Mouse (Mus musculus) megakaryocyte, embryonic 14.5 days (primary cell): ENCODE data around the gene Olfr484.

Experiments used
- FLI1 ChIP-seq: IDR thresholded peaks from 2 replicates; pipeline ENCODE4 v1.6.1; 2012; ENCODE audit warnings: low read length, inconsistent platforms, mixed read lengths
- GATA1 ChIP-seq: IDR thresholded peaks from 3 replicates; pipeline ENCODE4 v1.6.1; 2012; ENCODE audit warnings: mixed read lengths, low read length, inconsistent platforms, borderline replicate concordance

GRCm38 (mm10) chr7:108097486-108097885 is 29.8 kb downstream of the Olfr484 start, which contains the start of gene Olfr482:
- TF ChIP-seq GATA1 (no peak), FLI1 (no peak)
